Mouse (Mus musculus): Measurements from ENCODE around the gene Cog4.
"Not testable (repeated sequence)": the region's sequence is repeated elsewhere in the genome, so short reads cannot be mapped to it uniquely, and the experiment has no call there.

The Cog4 gene

DNA sequence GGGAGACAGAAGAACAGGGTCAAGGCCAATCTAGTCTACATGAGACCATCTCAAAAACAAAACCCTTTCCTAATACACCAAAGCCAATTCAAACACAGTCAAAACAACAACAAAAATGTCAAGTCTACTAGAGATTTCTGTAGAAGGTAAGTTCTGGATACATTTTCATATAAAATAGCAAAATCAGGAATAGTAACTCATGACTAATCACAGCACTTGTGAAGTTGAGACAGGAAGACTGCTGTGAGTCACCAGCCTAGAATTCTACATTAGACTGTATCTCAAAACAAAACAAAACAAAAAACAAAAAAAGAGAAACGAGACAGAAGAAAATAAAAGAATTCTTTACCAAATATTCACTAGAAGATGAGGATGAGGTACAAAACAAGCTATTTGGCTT, 21.5 kb upstream of the Cog4 start:
- in situ Hi-C loops (cut with MboI, MseI), result loop anchor here (5.0 to 10.0 kb wide), 2 partner anchors 462 to 1180 kb away; no protein-coding TSS in a partner anchor

DNA sequence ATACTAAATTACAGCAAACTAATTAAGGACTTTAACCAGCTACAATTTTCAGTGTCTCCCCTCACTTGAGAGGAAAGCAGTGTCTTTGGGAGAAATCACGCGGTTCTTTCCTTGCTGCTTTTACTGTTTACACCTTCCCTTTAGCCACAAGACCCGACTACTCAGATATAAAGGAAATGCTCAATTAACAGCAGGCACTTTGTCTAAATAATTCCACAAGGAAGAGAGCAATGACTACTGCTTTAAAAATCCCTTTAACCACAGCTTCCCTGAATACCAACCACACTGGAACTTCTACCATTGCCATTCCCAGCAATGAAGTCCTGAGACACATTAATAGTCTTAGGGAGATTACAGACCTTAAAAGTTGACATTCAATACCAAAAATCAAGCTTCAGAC, 17.9 kb upstream of the Cog4 start:
- in situ Hi-C loops (cut with MboI, MseI), result loop anchor here (5.0 to 10.0 kb wide), 2 partner anchors 459 to 1176 kb away; no protein-coding TSS in a partner anchor

DNA sequence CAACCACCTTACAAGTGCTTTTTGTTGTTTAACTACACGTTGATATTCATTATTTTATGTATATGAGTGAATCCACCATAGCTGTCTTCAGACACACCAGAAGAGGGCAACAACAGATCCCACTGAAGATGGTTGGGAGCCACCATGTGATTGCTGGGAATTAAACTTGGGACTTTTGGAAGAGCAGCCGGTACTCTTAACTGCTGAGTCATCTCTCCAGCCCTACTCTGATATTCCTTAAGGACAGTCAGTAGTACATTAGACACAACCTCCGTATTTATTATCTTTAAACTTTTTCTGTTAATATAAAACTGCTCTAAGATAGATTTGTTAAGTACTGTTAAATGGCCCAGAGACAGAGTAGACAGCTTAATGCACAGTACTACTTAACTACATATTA, 14.4 kb upstream of the Cog4 start:
- in situ Hi-C loops (cut with MboI, MseI), result no loop called here

DNA sequence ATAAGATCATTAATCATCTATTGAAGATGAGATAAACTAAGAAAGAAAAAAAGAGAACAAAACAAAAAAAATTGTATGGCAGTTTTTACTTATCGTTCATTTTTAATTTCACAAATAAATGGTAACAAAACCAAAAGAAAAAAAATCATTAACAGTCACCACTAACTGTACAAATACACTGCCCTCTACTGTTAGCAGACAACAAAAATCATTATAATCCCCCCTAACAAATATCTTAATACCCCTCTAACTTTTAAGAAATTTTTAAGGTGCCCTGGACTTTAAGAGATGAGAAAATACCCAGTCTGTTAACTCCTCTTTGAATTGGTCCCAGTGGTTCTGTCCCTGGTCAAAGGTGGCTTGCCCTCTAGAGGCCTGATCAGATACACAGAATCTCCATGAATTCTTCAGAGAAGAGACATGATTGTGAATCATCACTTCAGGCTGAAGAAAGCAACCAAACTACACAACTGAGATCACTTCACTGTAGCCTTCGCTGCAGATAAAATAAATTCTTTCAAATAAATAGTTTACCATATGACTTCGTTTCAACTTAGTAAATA, 4.3 kb upstream of the Cog4 start:
- in situ Hi-C loops (cut with MboI, MseI), result loop anchor here (5.0 to 10.0 kb wide), 2 partner anchors 143 to 210 kb away; no protein-coding TSS in a partner anchor

DNA sequence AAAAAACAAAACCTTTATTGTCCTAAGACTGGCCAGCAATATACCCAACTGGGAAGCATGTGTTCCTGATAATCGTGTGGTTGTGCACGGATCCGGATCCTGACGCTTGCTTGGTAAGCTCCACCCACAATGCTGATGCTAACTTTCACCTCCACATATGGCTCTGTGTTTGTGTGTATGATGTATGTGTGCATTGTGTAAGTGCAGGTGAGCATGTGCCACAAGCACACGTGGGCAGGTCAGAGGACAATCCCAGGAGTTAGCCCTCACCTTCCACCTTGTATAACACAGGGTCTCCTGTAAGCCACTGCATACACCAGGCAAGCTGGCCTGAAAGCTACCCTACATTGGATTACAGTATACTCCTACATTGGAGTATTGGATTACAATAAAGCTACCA, 3.2 kb upstream of the Cog4 start:
- in situ Hi-C loops (cut with MboI, MseI), result loop anchor here (5.0 to 10.0 kb wide), 2 partner anchors 142 to 209 kb away; no protein-coding TSS in a partner anchor

DNA sequence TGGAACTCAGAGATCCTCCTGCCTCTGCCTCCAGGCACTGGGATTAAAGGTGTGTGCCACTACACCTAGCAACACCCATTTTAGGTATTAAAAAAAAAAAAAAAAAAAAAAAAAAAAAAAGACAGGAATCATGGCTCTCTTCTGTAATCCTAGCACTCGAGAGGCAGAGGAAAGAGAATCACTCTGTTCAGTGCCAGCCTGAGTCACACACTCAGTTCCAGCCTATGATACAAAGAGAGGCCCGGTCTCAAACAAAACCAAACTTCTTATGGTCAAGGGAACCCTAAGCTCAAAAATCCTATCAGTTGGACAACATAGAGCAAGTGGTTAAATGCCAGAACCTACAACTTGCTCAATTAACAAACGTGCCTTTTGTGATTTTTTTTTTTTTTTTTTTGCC, 1.5 kb upstream of the Cog4 start:
- in situ Hi-C loops (cut with MboI, MseI), result loop anchor here (5.0 to 10.0 kb wide), 2 partner anchors 140 to 207 kb away; no protein-coding TSS in a partner anchor

DNA sequence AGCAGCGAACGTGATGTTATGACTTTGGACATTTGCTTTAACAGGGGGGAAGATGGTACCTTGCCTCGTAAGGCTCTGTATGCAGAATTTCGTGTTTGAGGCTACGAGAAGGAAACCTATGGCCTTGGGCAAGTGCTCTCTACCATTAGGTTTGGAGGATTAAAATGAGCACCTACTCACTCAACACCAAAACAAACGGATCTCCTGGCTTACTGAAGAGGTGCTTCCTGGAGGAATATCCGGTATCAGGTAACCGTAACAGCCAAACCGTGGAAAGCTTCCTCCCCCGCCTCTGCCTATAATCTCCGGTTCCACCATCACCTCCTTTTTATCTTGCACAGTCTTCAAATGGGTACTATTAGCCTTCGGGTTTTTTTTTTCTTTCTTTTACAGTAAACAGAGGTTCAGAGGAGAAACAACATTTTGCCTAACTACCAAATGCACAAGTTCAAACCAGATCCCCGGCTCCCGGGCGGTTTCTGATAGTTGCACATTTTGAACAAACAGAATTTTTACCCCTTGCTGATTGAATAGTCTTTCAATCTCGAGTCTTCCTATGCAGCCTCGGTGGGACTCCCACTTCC, 487 bp upstream of the Cog4 start:
- in situ Hi-C loops (cut with MboI, MseI), result loop anchor here (10.0 kb wide), 1 partner anchor 139 kb away; no protein-coding TSS in a partner anchor

DNA sequence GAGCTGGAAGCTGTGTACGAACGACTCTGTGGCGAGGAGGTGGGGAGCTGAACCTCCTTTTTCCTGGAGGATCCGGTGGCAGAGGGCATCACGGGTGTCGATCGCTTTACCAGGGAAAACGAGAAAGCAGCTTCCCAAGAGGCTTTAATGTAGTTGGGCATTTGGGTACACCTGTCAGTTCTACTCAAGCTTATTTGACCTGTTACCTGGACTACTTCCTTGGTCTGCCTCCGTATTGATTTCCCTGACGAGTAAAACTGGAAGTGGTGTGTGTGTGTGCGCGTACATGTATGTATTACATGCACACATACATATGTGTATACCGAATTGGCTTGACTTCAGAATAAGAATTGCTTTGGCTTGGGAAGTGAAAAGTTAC, 760 bp downstream of the Cog4 start:
- in situ Hi-C loops (cut with MboI, MseI), result loop anchor here (10.0 kb wide), 1 partner anchor 138 kb away; no protein-coding TSS in a partner anchor

DNA sequence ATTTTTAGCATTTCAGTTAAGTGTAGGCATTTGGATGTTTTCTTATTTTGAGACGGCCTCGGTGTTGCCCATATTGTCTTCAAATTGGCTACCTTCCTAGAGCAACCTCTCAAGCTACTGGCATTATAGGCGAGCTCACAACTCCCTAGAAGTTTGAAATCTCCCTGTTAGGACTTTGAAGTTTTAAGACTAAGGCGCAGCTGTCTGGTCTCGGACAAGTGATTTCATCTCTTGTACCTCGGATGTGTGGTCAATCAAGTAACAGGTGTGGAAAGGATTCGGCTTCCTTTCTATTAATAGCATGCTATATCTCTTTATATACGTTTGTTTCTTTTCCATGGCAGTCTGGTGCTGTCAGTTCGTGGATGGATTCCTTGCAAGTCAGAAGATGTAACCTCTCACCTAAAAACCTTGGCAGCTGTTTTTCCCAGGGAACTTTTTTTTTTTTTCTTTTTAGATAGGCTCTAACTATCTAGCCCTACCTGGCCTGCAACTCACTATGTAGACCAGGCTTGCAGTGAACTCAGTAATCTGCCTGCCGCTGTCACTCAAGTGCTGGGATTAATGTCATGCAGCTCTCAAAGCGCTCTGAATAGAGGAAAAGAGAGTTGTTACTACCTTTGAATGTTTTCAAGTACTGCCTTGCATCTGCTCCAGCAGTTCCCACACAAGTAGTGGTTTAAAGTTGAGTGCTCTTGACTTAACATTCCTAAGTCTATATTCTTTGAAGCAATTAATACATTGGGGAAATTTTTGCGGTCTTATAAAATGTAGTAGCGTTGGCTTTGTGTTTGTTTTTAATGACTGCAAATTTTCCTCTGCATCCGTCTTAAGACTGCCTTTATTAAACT, 1.5 kb downstream of the Cog4 start:
- in situ Hi-C loops (cut with MboI, MseI), result loop anchor here (10.0 kb wide), 1 partner anchor 137 kb away; no protein-coding TSS in a partner anchor

DNA sequence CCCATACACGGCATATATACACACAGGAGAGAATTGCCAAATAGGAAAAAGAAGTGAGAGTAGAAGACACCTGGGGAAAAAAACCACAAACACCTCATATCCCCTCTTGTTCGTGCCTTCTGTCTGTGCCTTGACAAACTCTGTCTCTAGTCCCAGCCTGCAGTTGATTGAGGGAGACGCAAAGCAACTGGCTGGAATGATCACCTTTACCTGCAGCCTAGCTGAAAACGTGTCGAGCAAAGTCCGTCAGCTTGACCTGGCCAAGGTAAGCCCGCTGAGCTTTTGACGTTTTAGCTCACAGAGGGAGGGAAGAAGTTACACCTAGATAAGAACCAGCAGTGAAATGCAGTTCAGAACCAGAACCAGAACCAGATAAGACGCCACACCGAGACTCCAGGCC, 4.8 kb downstream of the Cog4 start:
- in situ Hi-C loops (cut with MboI, MseI), result no loop called here

DNA sequence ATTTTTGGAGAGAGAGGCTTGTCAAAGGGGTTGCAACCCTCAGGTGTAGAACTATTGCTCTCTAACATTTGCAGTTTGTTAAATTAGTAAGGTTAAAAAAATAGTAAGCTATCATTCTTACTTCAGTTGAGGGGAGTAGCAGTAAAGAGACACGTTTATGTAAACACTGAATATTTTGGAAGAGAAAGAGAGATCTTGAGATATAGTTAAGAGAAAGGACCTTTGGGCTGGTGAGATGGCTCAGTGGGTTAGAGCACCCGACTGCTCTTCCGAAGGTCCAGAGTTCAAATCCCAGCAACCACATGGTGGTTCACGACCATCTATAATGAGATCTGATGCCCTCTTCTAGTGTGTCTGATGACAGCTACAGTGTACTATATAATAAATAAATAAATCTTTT, 9.7 kb downstream of the Cog4 start:
- in situ Hi-C loops (cut with MboI, MseI), result not testable (repeated sequence)

DNA sequence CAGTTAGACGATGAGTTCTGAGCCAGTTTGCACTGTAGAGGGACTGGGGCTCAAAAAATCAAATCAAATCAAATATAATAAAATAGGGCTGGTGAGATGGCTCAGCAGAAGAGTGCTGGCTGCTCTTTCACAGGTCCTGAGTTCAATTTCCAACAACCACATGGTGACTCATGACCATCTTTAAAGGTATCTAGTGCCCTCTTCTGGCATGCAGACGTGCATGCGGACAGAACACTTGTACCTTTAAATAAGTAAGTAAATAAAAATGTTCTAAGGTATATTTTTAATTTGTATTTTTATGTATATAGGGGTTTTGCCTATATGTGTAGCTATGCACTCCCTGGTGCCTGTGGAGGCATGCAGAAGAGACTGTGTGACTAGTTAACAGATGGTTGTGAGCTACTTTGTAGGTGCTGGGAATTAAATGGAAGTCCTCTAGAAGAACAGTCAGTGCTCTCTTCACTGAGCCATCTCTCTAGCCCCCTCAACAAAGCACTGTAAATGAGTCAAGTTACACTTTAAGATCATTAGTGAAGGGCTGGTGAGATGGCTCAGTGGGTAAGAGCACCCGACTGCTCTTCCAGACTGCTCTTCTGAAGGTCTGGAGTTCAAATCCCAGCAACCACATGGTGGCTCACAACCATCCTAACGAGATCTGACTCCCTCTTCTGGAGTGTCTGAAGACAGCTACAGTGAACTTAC, 10.5 kb downstream of the Cog4 start:
- in situ Hi-C loops (cut with MboI, MseI), result no loop called here

DNA sequence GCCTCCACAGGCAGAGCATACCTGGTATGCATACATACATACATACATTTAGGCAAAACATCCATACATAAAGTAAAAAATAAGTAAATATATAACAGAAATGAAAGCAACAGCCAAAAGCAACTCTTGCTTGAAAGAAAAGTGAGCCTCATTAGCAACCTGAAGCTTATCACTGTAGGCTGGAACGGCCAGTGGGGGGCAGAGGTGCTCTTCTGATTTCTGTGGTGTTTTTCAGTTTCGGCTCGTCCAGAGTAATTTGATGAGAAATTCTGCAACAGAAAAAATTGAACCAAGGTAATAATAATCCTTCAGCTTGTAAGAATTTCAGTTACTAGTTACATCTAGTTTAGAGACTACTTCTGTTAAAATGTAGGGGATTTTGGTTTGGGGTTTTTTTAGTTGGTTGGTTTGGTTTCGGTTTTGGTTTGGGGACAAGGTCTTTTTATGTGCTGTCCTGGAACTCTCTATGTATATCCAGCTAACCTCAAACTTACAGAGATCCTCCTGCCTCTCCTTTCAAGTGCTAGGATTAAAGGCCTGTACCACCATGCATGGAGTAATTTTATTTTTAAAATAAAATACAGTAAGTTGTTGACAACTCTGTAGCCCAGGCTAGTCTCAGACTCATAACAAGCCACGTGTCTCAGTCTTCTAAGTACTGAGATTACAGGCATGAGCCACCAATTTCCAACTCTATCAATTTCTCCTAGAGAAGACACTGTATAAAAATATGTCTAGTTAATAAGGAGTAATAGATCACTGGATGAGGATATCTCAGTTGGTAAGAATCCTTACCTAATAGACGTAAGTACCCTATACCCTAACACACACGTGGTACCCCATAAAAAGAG, 13.5 kb downstream of the Cog4 start:
- in situ Hi-C loops (cut with MboI, MseI), result loop anchor here (10.0 kb wide), 1 partner anchor 575 kb away; no protein-coding TSS in a partner anchor

DNA sequence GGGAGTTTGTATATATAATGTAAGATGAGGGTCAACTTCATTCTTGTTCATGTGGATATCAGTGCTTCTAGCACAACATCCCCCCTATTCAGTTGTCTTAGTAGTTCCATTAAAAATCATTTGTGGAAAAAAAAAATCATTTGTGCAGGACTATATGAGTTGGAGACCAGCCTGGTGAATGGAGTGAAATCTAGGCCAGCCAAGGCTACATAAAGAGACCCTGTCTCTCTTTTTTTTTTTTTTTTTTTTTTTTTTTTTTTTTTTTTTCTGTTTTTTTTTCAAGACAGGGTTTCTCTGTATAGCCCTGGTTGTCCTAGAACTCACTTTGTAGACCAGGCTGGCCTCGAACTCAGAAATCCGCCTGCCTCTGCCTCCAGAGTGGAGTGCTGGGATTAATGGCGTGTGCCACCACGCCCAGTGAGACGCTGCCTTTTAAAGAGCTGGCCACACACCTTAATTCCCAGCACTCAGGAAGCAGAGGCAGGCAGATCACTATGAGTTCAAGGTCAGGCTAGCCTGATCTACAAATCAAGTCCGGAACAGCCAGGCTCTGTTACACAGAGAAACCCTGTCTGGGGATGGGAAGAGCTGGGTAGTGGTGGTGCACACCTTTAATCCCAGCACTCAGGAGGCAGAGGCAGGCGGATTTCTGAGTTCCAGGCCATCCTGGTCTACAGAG, 15.1 kb downstream of the Cog4 start:
- in situ Hi-C loops (cut with MboI, MseI), result loop anchor here (10.0 kb wide), 1 partner anchor 577 kb away; no protein-coding TSS in a partner anchor

DNA sequence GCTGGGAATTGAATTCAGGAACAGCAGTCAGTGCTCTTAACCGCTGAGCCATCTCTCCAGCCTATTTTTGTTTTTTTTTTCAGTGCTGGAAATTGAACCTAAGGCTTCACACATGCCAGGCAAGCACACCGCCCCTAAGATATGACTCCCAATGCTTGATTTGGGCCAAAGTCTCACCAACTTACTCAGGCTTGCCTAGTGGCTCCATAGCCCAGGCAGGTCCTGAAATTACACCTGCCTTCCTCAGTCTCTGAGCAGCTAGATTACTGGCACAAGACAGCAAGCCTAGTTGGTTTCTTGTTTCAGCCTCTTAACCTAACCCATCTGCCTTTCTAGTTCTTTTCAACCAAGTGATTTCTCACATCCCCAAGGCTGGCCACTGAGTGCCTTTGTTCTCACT, 24.1 kb downstream of the Cog4 start:
- in situ Hi-C loops (cut with MboI, MseI), result no loop called here

DNA sequence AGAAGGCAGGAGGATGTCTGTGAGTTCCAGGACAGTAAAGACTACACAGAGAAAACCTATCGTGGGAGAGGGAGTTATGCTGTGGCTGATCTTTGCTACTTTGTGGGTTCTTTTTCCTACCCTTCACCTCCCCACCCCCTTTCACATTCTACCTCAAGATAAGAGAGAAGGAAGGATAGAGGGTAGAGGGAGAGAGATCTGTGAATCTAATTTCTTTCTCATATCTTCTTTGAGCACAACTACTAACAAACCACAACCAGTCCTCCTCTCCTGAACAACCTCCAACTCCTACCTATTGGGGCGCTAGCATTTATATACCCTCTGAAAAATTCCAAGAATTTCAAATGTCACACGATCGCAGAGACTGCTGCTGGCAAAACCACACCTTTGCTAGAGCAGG, 31.5 kb downstream of the Cog4 start:
- in situ Hi-C loops (cut with MboI, MseI), result no loop called here

DNA sequence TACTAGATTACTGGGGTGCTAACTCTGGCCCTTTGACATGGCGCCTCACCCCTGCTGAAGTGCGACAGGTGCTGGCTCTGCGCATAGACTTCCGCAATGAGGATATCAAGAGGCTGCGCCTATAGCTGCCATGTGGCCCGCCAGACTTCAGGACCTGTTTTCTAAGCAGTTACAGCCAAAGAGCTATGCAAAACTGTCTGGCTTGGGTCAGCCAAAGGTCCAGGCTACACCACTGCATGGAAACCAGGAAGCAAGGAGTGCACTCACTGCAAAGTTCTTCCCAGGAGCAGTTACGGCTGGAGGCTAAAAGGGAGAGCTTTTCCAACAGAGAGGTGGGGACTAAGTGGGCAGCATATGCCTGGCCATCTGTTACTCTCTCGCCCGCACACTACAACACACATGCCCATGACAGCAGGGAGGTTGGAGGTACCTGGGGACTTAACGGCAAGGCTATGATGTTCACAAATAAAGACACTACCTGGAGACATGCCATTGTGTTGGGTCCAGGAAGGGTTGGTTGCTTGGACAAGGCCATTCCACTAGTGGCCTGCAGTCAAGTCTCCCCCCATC, 35.4 kb downstream of the Cog4 start:
- in situ Hi-C loops (cut with MboI, MseI), result no loop called here

DNA sequence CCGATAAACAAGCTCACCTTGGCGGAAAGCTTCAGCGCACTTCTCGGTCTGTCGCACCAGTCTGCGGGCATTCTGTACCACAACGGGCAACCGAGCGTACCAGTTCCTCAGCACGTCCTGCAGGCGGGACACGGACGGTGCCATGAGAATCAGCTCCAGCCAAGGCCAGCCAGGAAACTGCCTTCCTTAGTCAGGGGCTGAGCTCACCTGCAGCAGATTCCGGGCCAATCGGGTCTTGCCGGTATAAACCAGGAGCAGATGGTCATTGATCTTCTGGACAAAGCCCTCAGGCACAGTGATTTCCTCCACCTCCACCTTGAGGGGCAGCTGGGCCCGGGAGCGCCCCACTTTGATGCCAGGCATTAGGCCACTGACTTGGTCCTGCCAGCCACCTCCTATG, 37.4 kb downstream of the Cog4 start:
- in situ Hi-C loops (cut with MboI, MseI), result no loop called here

DNA sequence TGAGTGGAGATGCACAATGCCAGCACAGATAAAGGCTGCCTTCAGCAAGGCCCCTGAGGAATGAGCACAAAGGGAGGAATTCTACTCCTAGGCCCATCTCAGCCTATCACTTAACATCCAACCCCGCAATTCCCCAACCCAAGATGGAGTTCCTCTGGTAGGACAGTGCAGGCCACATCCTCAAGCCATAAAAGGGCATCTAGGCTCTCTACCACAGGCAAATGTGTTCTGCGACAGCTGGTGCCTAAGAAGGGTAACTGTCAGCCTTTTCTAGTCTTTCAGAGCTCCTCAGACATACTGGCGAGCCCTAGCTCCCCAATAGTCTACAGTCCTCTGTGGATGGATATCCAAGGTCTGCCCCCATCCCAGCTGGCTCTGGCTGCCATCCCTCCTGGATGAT, 40.2 kb downstream of the Cog4 start:
- in situ Hi-C loops (cut with MboI, MseI), result no loop called here

DNA sequence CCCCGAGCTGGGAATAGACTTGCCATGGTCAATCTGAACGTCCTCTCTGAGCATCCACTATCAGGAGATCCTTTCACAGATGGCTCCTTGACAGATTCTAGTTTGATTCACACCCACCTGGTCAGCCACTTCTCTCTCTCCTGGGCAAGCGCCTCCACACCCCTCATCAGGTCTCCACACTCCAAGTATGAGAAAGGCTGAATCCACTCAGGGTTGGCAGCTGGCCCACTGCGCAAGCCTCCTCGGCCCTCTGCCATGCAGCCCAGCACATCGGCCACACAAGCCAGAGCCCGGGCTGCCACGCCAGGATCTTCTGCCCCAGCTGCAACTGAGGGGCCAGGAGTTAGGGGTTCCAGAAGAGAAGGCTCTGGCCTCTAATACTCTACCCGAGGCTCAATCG, 41.2 kb downstream of the Cog4 start:
- in situ Hi-C loops (cut with MboI, MseI), result no loop called here
